8 mouse cellular contexts compared by ENCODE assay signal in genomic region chr12:112693185-112694126, GRCm38 (mm10). TPM values are rescaled to one million over a fixed set of nuclear protein-coding genes. Genes with fewer than 3 reads are reported as not detected.
DNase-seq lines count a peak whose midpoint lies in the region; ATAC-seq and TF ChIP-seq lines count a peak whose summit lies in the region.

No protein-coding gene starts in this region.

- H3K36me3 ChIP-seq in heart, embryonic 11.5 days (ENCODE audit: control insufficient read depth, insufficient read depth, low read length): no peaks in the 10 kb centered on the region
- no peaks in the 10 kb centered on the region for H3K36me3 ChIP-seq in kidney, embryonic 15.5 days

- H3K4me3 ChIP-seq in heart, embryonic 11.5 days (ENCODE audit: low read depth, low read length): peak overlapping the region; percentile 76
- peak overlapping the region; percentile 80 for H3K4me3 ChIP-seq in kidney, embryonic 15.5 days (replicated peaks)

- H3K4me2 ChIP-seq in heart, embryonic 11.5 days: peak overlapping the region; percentile 88
- H3K4me2 ChIP-seq in kidney, embryonic 15.5 days: peak overlapping the region; percentile 78

- no peak for TF ChIP-seq CTCF in brain, embryonic 14.5 days (IDR thresholded peaks at IDR 0.05; ENCODE audit: borderline replicate concordance, extremely low read depth, insufficient read depth, insufficient read length)

- H3K9me3 ChIP-seq in heart, embryonic 11.5 days (replicated peaks; ENCODE audit: control insufficient read depth, low read length): no peaks in the 10 kb centered on the region
- H3K9me3 ChIP-seq in kidney, embryonic 15.5 days (replicated peaks): no peaks in the 10 kb centered on the region

- 4% methylated on average over 54 of the region's 54 CpGs for WGBS in heart, embryonic 11.5 days (ENCODE audit: insufficient replicate concordance)
- 2% methylated on average over 54 of the region's 54 CpGs for WGBS in kidney, embryonic 15.5 days

- peak; percentile 90 for TF ChIP-seq POLR2A in brain, embryonic 14.5 days (IDR thresholded peaks at IDR 0.05; ENCODE audit: borderline replicate concordance, extremely low read depth, insufficient read depth, insufficient read length, poor library complexity, severe bottlenecking)

- peaks cover 10% of the 10 kb centered on the region for H3K4me1 ChIP-seq in heart, embryonic 11.5 days (ENCODE audit: control insufficient read depth, insufficient read depth, low read length)
- peaks cover 21% of the 10 kb centered on the region for H3K4me1 ChIP-seq in kidney, embryonic 15.5 days

- peak; percentile 74 for ATAC-seq in erythroblast, adult 5-6 weeks (replicated peaks; ENCODE audit: low FRiP score, poor library complexity, severe bottlenecking)
- ATAC-seq in heart, embryonic 11.5 days (replicated peaks; ENCODE audit: insufficient number of reproducible peaks, low FRiP score, low TSS enrichment): peak; percentile 92
- ATAC-seq in kidney, embryonic 15.5 days (replicated peaks; ENCODE audit: low FRiP score): peak; percentile 94

- H3K27me3 ChIP-seq in heart, embryonic 11.5 days (ENCODE audit: control insufficient read depth, insufficient read depth, low read length): no peaks in the 10 kb centered on the region; the same call in 1 of the 2 replicates
- H3K27me3 ChIP-seq in kidney, embryonic 15.5 days: peaks cover 6% of the 10 kb centered on the region; the same call in 1 of the 2 replicates

- DNase-seq in CD4-positive helper T cell, adult 2 months (ENCODE audit: low read depth, low spot score): peak; percentile 92
- peak; percentile 97 for DNase-seq in brain, embryonic 14.5 days (ENCODE audit: low read depth)
- peak; percentile 91 for DNase-seq in liver
- peak; percentile 85 to 90 for DNase-seq in monocyte, adult 2 months (ENCODE audit: low read depth in 1 of 2, low spot score in 2 of 2)
- DNase-seq in spleen, postnatal 14 days (ENCODE audit: low spot score in 2 of 2): peak; percentile 79 to 84

- H3K27ac ChIP-seq in heart, embryonic 11.5 days (ENCODE audit: low read depth, low read length): peak overlapping the region; percentile 67
- H3K27ac ChIP-seq in kidney, embryonic 15.5 days: peak overlapping the region; percentile 89

- H3K9ac ChIP-seq in heart, embryonic 11.5 days (ENCODE audit: low read depth, low read length): peak overlapping the region; percentile 96
- H3K9ac ChIP-seq in kidney, embryonic 15.5 days: peak overlapping the region; percentile 91

RNA-seq across cellular contexts. Expression of gene Zbtb42, which starts 14.8 kb away (rescaled TPM):
- 2.6 and 5.0 TPM in 2 replicates for polyA plus RNA-seq in brain, embryonic 14.5 days (2012; rRNA removed)
- 2.3 TPM in 1 of 2 replicates, not detected in the other for total RNA-seq in erythroblast, adult 5-6 weeks (2015; ENCODE audit: low replicate concordance)
- total RNA-seq in erythroblast, adult 5-6 weeks (2017; ENCODE audit: low replicate concordance): 0.42 and 1.2 TPM in 2 replicates
- 2.8 and 4.2 TPM in 2 replicates for polyA plus RNA-seq in heart, embryonic 11.5 days (2014; fragmentation: Nextera tagmentation; extraction: Ambion mirVana)
- polyA plus RNA-seq in kidney, embryonic 15.5 days (2015; fragmentation: Nextera tagmentation; extraction: Ambion mirVana): 4.0 and 4.6 TPM in 2 replicates

RNA-seq across cellular contexts. Expression of gene Akt1, which starts 18.8 kb away (rescaled TPM):
- 303 and 319 TPM in 2 replicates for polyA plus RNA-seq in brain, embryonic 14.5 days (2012; rRNA removed)
- total RNA-seq in erythroblast, adult 5-6 weeks (2015; ENCODE audit: low replicate concordance): 20.9 and 30.7 TPM in 2 replicates
- total RNA-seq in erythroblast, adult 5-6 weeks (2017; ENCODE audit: low replicate concordance): 25.1 and 26.3 TPM in 2 replicates
- polyA plus RNA-seq in heart, embryonic 11.5 days (2014; fragmentation: Nextera tagmentation; extraction: Ambion mirVana): 94.2 and 108 TPM in 2 replicates
- 53.7 and 56.7 TPM in 2 replicates for polyA plus RNA-seq in kidney, embryonic 15.5 days (2015; fragmentation: Nextera tagmentation; extraction: Ambion mirVana)

RNA-seq across cellular contexts. Expression of gene Cep170b, which starts 26.8 kb away (rescaled TPM):
- polyA plus RNA-seq in brain, embryonic 14.5 days (2012; rRNA removed): 48.8 and 82.9 TPM in 2 replicates
- not detected in 2 replicates for total RNA-seq in erythroblast, adult 5-6 weeks (2015; ENCODE audit: low replicate concordance)
- 0.51 TPM in 1 of 2 replicates, not detected in the other for total RNA-seq in erythroblast, adult 5-6 weeks (2017; ENCODE audit: low replicate concordance)
- polyA plus RNA-seq in heart, embryonic 11.5 days (2014; fragmentation: Nextera tagmentation; extraction: Ambion mirVana): 2.6 and 3.1 TPM in 2 replicates
- 15.8 and 16.6 TPM in 2 replicates for polyA plus RNA-seq in kidney, embryonic 15.5 days (2015; fragmentation: Nextera tagmentation; extraction: Ambion mirVana)

RNA-seq across cellular contexts. Expression of gene Siva1, which starts 49.0 kb away (rescaled TPM):
- polyA plus RNA-seq in brain, embryonic 14.5 days (2012; rRNA removed): 57.4 and 98.6 TPM in 2 replicates
- 45.0 and 45.4 TPM in 2 replicates for total RNA-seq in erythroblast, adult 5-6 weeks (2015; ENCODE audit: low replicate concordance)
- 65.9 and 114 TPM in 2 replicates for total RNA-seq in erythroblast, adult 5-6 weeks (2017; ENCODE audit: low replicate concordance)
- 141 and 156 TPM in 2 replicates for polyA plus RNA-seq in heart, embryonic 11.5 days (2014; fragmentation: Nextera tagmentation; extraction: Ambion mirVana)
- 255 and 266 TPM in 2 replicates for polyA plus RNA-seq in kidney, embryonic 15.5 days (2015; fragmentation: Nextera tagmentation; extraction: Ambion mirVana)

Comparison
In these comparisons a context has a peak if more than half of its experiments do, and no peak if none do; other contexts are left out.
1. Peak in every context shown above with its lines: DNase-seq, ATAC-seq, H3K4me3 ChIP-seq and H3K27ac ChIP-seq.